Mouse (Mus musculus): ENCODE data around the gene Bbs9. TPM values are rescaled to one million over a fixed set of nuclear protein-coding genes. Genes with fewer than 3 reads are reported as not detected.

Gene Bbs9
- polyA plus RNA-seq, 1 experiment, result 3.3 TPM

- Histone ChIP-seq H3ac (ENCODE audit: control insufficient read depth, insufficient read length, low read depth) (no peak overlapping the region), H3K27me3 (ENCODE audit: control insufficient read depth, insufficient read depth, insufficient read length) (no peaks in the 10 kb centered on the region), H3K36me3 (ENCODE audit: control insufficient read depth, insufficient read depth) (no peaks in the 10 kb centered on the region), H3K79me2 (ENCODE audit: control insufficient read depth, insufficient read depth) (no peaks in the 10 kb centered on the region), H3K79me3 (ENCODE audit: low read depth) (no peaks in the 10 kb centered on the region), H3K4me3 (ENCODE audit: insufficient read depth, poor library complexity, severe bottlenecking) (no peak overlapping the region)
- no peak for TF ChIP-seq MYOG (IDR thresholded peaks at IDR 0.05; ENCODE audit: control insufficient read depth, extremely low read depth, insufficient read length)
- peak; percentile 10 for TF ChIP-seq USF1 (IDR thresholded peaks at IDR 0.05; ENCODE audit: low read depth)
Observed at GRCm38 (mm10) chr9:22820646-22821185, 345.2 kb downstream of the Bbs9 start.

- no peaks in the 10 kb centered on the region for H3K79me2 ChIP-seq (ENCODE audit: control insufficient read depth, insufficient read depth)
- no peak overlapping the region for H3K4me3 ChIP-seq (ENCODE audit: insufficient read depth, poor library complexity, severe bottlenecking)
- no peaks in the 10 kb centered on the region for H3K36me3 ChIP-seq (ENCODE audit: control insufficient read depth, insufficient read depth)
- TF ChIP-seq FOSL1 (IDR thresholded peaks at IDR 0.05; ENCODE audit: insufficient read depth, low read length, poor library complexity, severe bottlenecking) (no peak), MAX (IDR thresholded peaks at IDR 0.05) (no peak), MYOD1 (IDR thresholded peaks at IDR 0.05; ENCODE audit: control insufficient read depth, insufficient read length, low read depth) (no peak), CTCF (IDR thresholded peaks at IDR 0.05; ENCODE audit: control insufficient read depth, insufficient read depth, insufficient read length) (no peak), MYOG (IDR thresholded peaks at IDR 0.05; ENCODE audit: control insufficient read depth, extremely low read depth, insufficient read length) (no peak), USF1 (IDR thresholded peaks at IDR 0.05; ENCODE audit: low read depth) (no peak), CEBPB (IDR thresholded peaks at IDR 0.05; ENCODE audit: low read depth) (no peak)
- no peaks in the 10 kb centered on the region for H3K27me3 ChIP-seq (ENCODE audit: control insufficient read depth, insufficient read depth, insufficient read length)
- H3ac ChIP-seq (ENCODE audit: control insufficient read depth, insufficient read length, low read depth), result no peak overlapping the region
- no peaks in the 10 kb centered on the region for H3K79me3 ChIP-seq (ENCODE audit: low read depth)
Observed at GRCm38 (mm10) chr9:22822770-22823169, 347.3 kb downstream of the Bbs9 start.

GRCm38 (mm10) chr9:22823856-22824255 lies 348.3 kb downstream of the Bbs9 start:
- Histone ChIP-seq H3K4me3 (ENCODE audit: insufficient read depth, poor library complexity, severe bottlenecking) (no peak overlapping the region), H3K79me2 (ENCODE audit: control insufficient read depth, insufficient read depth) (no peaks in the 10 kb centered on the region), H3K36me3 (ENCODE audit: control insufficient read depth, insufficient read depth) (no peaks in the 10 kb centered on the region), H3K79me3 (ENCODE audit: low read depth) (no peaks in the 10 kb centered on the region), H3ac (ENCODE audit: control insufficient read depth, insufficient read length, low read depth) (no peak overlapping the region), H3K27me3 (ENCODE audit: control insufficient read depth, insufficient read depth, insufficient read length) (no peaks in the 10 kb centered on the region)
- no peak for TF ChIP-seq MAX (IDR thresholded peaks at IDR 0.05)
- no peak for TF ChIP-seq MYOD1 (IDR thresholded peaks at IDR 0.05; ENCODE audit: control insufficient read depth, insufficient read length, low read depth)

- Histone ChIP-seq H3K36me3 (ENCODE audit: control insufficient read depth, insufficient read depth) (no peaks in the 10 kb centered on the region), H3K79me3 (ENCODE audit: low read depth) (no peaks in the 10 kb centered on the region), H3K79me2 (ENCODE audit: control insufficient read depth, insufficient read depth) (no peaks in the 10 kb centered on the region), H3K27me3 (ENCODE audit: control insufficient read depth, insufficient read depth, insufficient read length) (no peaks in the 10 kb centered on the region), H3ac (ENCODE audit: control insufficient read depth, insufficient read length, low read depth) (no peak overlapping the region), H3K4me3 (ENCODE audit: insufficient read depth, poor library complexity, severe bottlenecking) (no peak overlapping the region)
- TF ChIP-seq CTCF (IDR thresholded peaks at IDR 0.05; ENCODE audit: control insufficient read depth, insufficient read depth, insufficient read length) (no peak), MAX (IDR thresholded peaks at IDR 0.05) (no peak), FOSL1 (IDR thresholded peaks at IDR 0.05; ENCODE audit: insufficient read depth, low read length, poor library complexity, severe bottlenecking) (no peak), CEBPB (IDR thresholded peaks at IDR 0.05; ENCODE audit: low read depth) (no peak), MYOG (IDR thresholded peaks at IDR 0.05; ENCODE audit: control insufficient read depth, extremely low read depth, insufficient read length) (no peak), USF1 (IDR thresholded peaks at IDR 0.05; ENCODE audit: low read depth) (no peak), MYOD1 (IDR thresholded peaks at IDR 0.05; ENCODE audit: control insufficient read depth, insufficient read length, low read depth) (no peak)
Observed at GRCm38 (mm10) chr9:22824910-22825309, 349.4 kb downstream of the Bbs9 start.

- H3K27me3 ChIP-seq (ENCODE audit: control insufficient read depth, insufficient read depth, insufficient read length), result no peaks in the 10 kb centered on the region
Observed at GRCm38 (mm10) chr9:22826571-22826990, 351.1 kb downstream of the Bbs9 start.

GRCm38 (mm10) chr9:22827176-22827770 lies 351.8 kb downstream of the Bbs9 start:
- Histone ChIP-seq H3K4me3 (ENCODE audit: insufficient read depth, poor library complexity, severe bottlenecking) (no peak overlapping the region), H3K36me3 (ENCODE audit: control insufficient read depth, insufficient read depth) (no peaks in the 10 kb centered on the region), H3K27me3 (ENCODE audit: control insufficient read depth, insufficient read depth, insufficient read length) (no peaks in the 10 kb centered on the region), H3K79me3 (ENCODE audit: low read depth) (no peaks in the 10 kb centered on the region), H3ac (ENCODE audit: control insufficient read depth, insufficient read length, low read depth) (no peak overlapping the region), H3K79me2 (ENCODE audit: control insufficient read depth, insufficient read depth) (no peaks in the 10 kb centered on the region)
- TF ChIP-seq USF1 (IDR thresholded peaks at IDR 0.05; ENCODE audit: low read depth) (no peak), CEBPB (IDR thresholded peaks at IDR 0.05; ENCODE audit: low read depth) (no peak), CTCF (IDR thresholded peaks at IDR 0.05; ENCODE audit: control insufficient read depth, insufficient read depth, insufficient read length) (no peak), MYOD1 (IDR thresholded peaks at IDR 0.05; ENCODE audit: control insufficient read depth, insufficient read length, low read depth) (no peak), MAX (IDR thresholded peaks at IDR 0.05) (no peak), MYOG (IDR thresholded peaks at IDR 0.05; ENCODE audit: control insufficient read depth, extremely low read depth, insufficient read length) (no peak), FOSL1 (IDR thresholded peaks at IDR 0.05; ENCODE audit: insufficient read depth, low read length, poor library complexity, severe bottlenecking) (no peak)

More at GRCm38 (mm10) chr9:22826571-22826990, 351.1 kb downstream of the Bbs9 start:
- Histone ChIP-seq H3K36me3 (ENCODE audit: control insufficient read depth, insufficient read depth) (no peaks in the 10 kb centered on the region), H3ac (ENCODE audit: control insufficient read depth, insufficient read length, low read depth) (no peak overlapping the region), H3K79me3 (ENCODE audit: low read depth) (no peaks in the 10 kb centered on the region), H3K79me2 (ENCODE audit: control insufficient read depth, insufficient read depth) (no peaks in the 10 kb centered on the region), H3K4me3 (ENCODE audit: insufficient read depth, poor library complexity, severe bottlenecking) (no peak overlapping the region)
- TF ChIP-seq FOSL1 (IDR thresholded peaks at IDR 0.05; ENCODE audit: insufficient read depth, low read length, poor library complexity, severe bottlenecking) (no peak), MYOD1 (IDR thresholded peaks at IDR 0.05; ENCODE audit: control insufficient read depth, insufficient read length, low read depth) (no peak), MYOG (IDR thresholded peaks at IDR 0.05; ENCODE audit: control insufficient read depth, extremely low read depth, insufficient read length) (no peak), USF1 (IDR thresholded peaks at IDR 0.05; ENCODE audit: low read depth) (no peak), MAX (IDR thresholded peaks at IDR 0.05) (no peak), CEBPB (IDR thresholded peaks at IDR 0.05; ENCODE audit: low read depth) (no peak), CTCF (IDR thresholded peaks at IDR 0.05; ENCODE audit: control insufficient read depth, insufficient read depth, insufficient read length) (no peak)
